Mouse (Mus musculus) CD4-positive, CD25-positive, alpha-beta regulatory T cell, adult 9 weeks (primary cell): ENCODE measurements around the gene Mmp25. TPM values are rescaled to one million over a fixed set of nuclear protein-coding genes. Genes with fewer than 3 reads are reported as not detected.

Experiments used
- polyA plus RNA-seq: library from polyadenylated mRNA; unstranded; fragments of 100-300 nt; shearing (Covaris generic); gene quantifications from one replicate; pipeline ENCODE4 v1.2.1, GENCODE M21; 2017

The Mmp25 gene
- polyA plus RNA-seq, result 0.40 TPM

GRCm38 (mm10) chr17:23644613-23645495 is at the start of gene Mmp25:
Gene Mmp25, minus strand, starts transcription at chr17:23645277.

GRCm38 (mm10) chr17:23683856-23684672 is 39.0 kb upstream of the Mmp25 start, which contains the start of gene Cldn9:
Gene Cldn9, minus strand, starts transcription at chr17:23684026.

GRCm38 (mm10) chr17:23679127-23679835 is 34.2 kb upstream of the Mmp25 start, which contains the start of gene Cldn6:
Gene Cldn6, plus strand, starts transcription at chr17:23679249.

DNA sequence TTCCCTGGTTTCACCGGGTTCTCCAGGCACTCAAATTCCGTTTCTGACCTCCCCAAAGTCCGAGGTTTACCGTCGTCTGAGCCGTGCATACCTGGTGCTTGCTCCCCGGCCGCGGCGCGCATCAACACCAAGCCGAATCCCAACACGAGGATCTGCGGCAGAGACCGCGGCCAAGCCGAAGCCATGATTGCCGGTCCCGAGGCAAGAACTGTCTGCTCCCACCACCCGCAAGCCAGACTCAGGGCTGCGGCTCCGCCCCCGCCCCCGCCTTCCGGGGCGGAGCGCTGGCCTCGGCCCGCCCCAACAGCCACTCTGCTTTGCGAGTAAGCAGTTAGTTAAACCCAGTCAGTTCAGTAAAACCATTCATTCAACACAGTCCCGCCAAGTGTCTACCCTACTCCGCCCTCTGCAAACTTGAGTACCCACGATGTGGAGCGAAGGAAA is 32.2 kb upstream of the Mmp25 start, which contains the start of gene Tnfrsf12a:
Gene Tnfrsf12a, minus strand, starts transcription at position 233 of the 444 bp plus-strand sequence.

GRCm38 (mm10) chr17:23673424-23674073 is 28.5 kb upstream of the Mmp25 start, which contains the start of the genes Hcfc1r1 and Thoc6:
Gene Hcfc1r1, plus strand, starts transcription at chr17:23673596.
Gene Thoc6, minus strand, starts transcription at chr17:23673882.

GRCm38 (mm10) chr17:23660117-23660875 is 15.2 kb upstream of the Mmp25 start, which contains the start of gene Bicdl2:
Gene Bicdl2, plus strand, starts transcription at chr17:23660506.

GRCm38 (mm10) chr17:23600641-23601622 is 44.1 kb downstream of the Mmp25 start, which contains the start of gene Zscan10:
Gene Zscan10, plus strand, starts transcription at chr17:23600856.

GRCm38 (mm10) chr17:23598582-23599552 is 46.2 kb downstream of the Mmp25 start, which contains the start of gene Zfp13:
Gene Zfp13, minus strand, starts transcription at chr17:23599487.

Other genes with a start within 250 kb of the Mmp25 start
- not detected for gene Vmn2r117, start 165.6 kb downstream of the Mmp25 start, polyA plus RNA-seq
- gene Zfp213, start 81.0 kb downstream of the Mmp25 start, polyA plus RNA-seq, result 12.3 TPM
- gene Zfp13, start 45.8 kb downstream of the Mmp25 start, polyA plus RNA-seq, result not detected
- 4.7 TPM for gene Zscan10, start 44.4 kb downstream of the Mmp25 start, polyA plus RNA-seq
- not detected for gene Bicdl2, start 15.2 kb upstream of the Mmp25 start, polyA plus RNA-seq
- 73.0 TPM for gene Hcfc1r1, start 28.3 kb upstream of the Mmp25 start, polyA plus RNA-seq
- gene Thoc6, start 28.6 kb upstream of the Mmp25 start, polyA plus RNA-seq, result 33.0 TPM
- 14.9 TPM for gene Tnfrsf12a, start 32.2 kb upstream of the Mmp25 start, polyA plus RNA-seq
- gene Cldn6, start 34.0 kb upstream of the Mmp25 start, polyA plus RNA-seq, result not detected
- gene Cldn9, start 38.7 kb upstream of the Mmp25 start, polyA plus RNA-seq, result not detected
- gene 1520401A03Rik, start 77.5 kb upstream of the Mmp25 start, polyA plus RNA-seq, result not detected
- gene Pkmyt1, start 81.1 kb upstream of the Mmp25 start, polyA plus RNA-seq, result 15.2 TPM
- 4.5 TPM for gene Paqr4, start 95.6 kb upstream of the Mmp25 start, polyA plus RNA-seq
- gene Kremen2, start 100.6 kb upstream of the Mmp25 start, polyA plus RNA-seq, result 5.8 TPM
- 17.1 TPM for gene Flywch1, start 126.3 kb upstream of the Mmp25 start, polyA plus RNA-seq
- gene Flywch2, start 140.8 kb upstream of the Mmp25 start, polyA plus RNA-seq, result 5.2 TPM
- 338 TPM for gene Srrm2, start 145.3 kb upstream of the Mmp25 start, polyA plus RNA-seq
- 746 TPM for gene Elob, start 183.9 kb upstream of the Mmp25 start, polyA plus RNA-seq
- gene Prss33, start 190.8 kb upstream of the Mmp25 start, polyA plus RNA-seq, result 1.2 TPM
- not detected for gene Prss32, start 198.6 kb upstream of the Mmp25 start, polyA plus RNA-seq
- 5.4 TPM for gene Prss41, start 198.9 kb upstream of the Mmp25 start, polyA plus RNA-seq
- gene Prss21, start 222.8 kb upstream of the Mmp25 start, polyA plus RNA-seq, result not detected
- gene Dcpp1, start 235.6 kb upstream of the Mmp25 start, polyA plus RNA-seq, result not detected
- not detected for gene Dcpp2, start 235.6 kb upstream of the Mmp25 start, polyA plus RNA-seq